Mouse (Mus musculus): Measurements from ENCODE around the gene Mfng.

Gene Mfng

DNA sequence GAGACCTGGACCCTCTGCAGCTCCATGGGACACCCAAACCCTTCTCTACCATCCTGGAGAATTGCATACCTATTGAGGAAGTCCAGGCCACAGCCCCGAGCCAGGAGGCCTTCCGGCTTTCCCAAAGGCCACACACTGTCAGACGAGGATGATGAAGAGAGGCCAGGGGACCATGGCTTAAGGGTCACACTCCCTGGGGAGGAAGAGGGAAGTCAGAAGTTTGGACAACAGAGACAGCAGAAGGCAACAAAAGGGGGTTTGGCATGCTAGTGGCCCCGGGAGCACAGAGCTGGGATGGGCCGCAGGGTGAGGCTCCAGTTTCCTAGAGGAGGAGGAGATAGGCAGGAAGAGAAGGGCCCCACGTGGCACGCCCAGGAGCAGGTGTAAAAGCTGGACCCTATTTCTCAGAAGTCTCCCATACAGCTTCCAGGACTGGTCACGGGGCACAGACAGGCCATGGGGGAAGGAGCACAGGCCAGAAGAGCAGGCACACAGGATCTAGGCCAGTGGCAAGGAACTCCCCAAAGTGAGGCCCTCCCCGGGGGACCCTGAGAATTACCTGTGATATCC is 14.1 kb upstream of the Mfng start:
- no peak for DNase-seq

DNA sequence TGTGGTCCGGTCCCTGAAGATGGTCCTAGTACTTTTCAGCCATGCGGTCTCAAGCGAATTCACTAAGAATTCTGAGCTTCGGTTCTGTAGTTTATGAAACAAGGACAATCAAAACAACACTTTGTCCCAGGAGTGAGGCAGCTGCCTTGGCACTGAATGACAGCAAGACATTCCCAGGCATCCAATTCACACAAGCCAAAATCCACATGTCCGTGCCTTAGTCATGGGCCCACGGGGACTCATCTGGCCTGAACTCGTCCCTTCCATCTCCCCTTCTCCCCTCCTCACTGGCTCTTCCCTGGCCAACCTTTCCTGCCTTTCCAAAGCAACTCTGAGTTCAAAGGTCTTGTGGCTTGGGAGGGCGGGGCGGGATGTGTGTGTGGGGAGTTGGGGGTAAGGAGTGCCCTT is 13.1 kb upstream of the Mfng start:
- no peak for DNase-seq

DNA sequence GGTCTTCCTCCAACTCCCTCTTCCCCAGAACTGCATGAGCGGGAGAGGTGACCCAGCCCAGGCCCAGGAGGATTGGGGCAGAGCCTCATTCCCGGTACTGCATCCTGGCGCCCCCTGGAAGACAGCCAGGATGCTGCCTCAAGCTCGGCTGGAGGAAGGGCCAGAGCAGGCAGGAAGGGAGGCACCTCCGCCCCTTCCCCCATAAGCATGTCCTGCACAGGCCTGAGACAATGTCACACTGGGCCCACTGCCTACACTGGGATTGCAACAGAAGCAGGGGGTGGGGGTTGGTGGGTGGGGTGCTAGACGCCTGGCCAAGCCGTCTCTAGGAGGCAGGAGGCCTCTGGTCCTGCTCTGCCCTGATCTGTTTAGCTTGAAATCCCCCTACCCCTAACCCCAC is 12.7 kb upstream of the Mfng start:
- no peak for DNase-seq

DNA sequence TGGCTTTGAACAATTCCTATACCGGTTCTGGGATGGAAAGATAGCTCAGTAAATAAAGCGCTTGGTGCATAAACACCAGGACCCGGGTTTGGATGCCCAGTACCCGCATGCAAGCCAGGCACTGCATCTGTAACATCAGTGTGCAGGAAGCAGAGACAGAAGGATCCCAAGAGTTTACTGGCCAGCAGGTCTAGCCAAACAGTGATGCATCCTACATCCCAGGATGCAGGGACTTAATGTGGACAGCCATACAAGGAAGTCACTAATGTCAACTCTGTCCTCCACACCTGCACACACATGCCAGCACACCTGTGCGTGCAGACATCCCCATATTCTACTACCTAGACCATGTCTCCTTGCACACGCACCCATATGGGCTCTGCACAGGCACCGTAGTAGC is 12.0 kb upstream of the Mfng start:
- DNase-seq = no peak

DNA sequence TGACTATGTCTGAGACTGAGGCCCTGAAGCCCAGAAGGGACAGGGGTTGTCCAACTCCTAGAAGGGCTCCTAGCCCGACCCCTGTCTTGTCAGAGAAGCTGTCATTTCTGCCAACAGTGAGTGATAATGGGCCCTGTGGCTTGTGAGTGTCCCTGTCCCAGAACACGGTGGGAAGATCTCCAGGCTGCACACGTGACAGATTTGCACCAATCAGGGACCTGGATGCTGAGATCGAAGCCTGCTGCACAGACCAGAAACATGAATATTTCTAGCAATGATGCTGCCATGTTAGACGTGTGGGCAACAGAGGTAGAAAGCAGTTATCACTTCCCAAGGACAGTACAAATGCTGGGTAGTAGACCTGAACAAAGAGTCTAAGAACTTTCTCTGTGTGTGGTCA is 11.2 kb upstream of the Mfng start:
- DNase-seq = no peak

- no peak for DNase-seq
Observed at GRCm38 (mm10) chr15:78782348-78783103, 9.3 kb upstream of the Mfng start.

GRCm38 (mm10) chr15:78780908-78781307 is 7.6 kb upstream of the Mfng start:
- DNase-seq = no peak

DNA sequence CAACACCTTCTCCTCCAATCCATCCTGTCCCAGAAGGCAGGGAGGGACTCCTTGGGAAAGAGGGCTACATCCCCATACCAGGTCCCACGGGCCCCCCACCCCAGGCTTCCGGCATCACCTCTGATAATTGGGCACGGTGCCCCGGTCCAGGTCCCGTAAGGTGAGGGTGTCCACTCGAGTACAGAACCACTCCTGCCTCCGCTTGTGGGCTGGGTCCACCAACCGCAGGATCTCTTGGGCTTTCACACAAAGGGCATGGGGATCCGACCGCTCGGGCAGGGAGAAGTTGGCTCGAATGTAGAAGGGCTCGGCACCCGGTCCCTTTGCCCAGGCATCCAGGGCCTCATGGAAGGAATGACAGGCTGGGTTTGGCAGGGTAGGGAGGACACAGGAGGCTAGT is 7.1 kb upstream of the Mfng start:
- no peak for DNase-seq

DNA sequence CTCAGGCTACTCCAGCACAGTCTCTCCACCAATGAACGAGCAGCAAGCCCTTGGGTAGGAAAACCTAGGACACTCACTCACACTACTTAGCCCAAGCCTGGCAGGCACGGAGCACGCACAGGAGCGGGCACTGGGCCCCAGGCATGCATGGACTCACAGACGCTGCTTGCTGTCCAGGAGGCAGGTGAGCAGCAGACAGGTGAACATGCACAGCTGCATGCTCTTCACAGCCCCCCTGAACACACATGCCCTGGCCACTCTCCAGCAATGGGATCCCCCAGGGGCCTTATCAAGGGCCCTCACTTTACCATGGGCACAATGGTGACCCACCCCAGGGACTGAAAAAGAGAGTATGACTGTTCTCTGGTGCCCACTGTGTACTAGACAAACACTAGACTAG is 6.4 kb upstream of the Mfng start:
- DNase-seq = no peak

- DNase-seq = no peak
Observed at GRCm38 (mm10) chr15:78779253-78779652, 6.0 kb upstream of the Mfng start.

- DNase-seq = peak; percentile 83
Observed at GRCm38 (mm10) chr15:78778077-78778870, 5.0 kb upstream of the Mfng start.

GRCm38 (mm10) chr15:78772856-78773255 is 419 bp downstream of the Mfng start:
- no peak for DNase-seq

DNA sequence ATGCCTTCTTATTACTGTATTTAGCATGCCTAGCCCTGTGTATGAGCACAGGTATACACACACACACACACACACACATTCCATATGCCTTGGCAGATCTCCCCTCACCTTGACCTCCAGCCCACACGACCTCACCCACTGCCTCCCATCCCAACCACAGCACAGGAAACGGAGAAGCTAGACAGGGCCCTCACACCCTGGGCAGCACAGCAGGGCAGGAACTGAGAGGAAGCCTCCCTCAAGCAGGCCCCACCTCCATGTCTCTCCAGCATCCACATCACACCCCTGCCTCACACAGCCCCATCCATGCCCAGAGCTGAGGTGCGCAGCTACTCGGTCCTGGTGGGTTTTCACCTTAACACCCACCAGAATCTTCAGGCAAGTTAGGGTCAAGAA is 909 bp downstream of the Mfng start:
- DNase-seq = no peak

DNA sequence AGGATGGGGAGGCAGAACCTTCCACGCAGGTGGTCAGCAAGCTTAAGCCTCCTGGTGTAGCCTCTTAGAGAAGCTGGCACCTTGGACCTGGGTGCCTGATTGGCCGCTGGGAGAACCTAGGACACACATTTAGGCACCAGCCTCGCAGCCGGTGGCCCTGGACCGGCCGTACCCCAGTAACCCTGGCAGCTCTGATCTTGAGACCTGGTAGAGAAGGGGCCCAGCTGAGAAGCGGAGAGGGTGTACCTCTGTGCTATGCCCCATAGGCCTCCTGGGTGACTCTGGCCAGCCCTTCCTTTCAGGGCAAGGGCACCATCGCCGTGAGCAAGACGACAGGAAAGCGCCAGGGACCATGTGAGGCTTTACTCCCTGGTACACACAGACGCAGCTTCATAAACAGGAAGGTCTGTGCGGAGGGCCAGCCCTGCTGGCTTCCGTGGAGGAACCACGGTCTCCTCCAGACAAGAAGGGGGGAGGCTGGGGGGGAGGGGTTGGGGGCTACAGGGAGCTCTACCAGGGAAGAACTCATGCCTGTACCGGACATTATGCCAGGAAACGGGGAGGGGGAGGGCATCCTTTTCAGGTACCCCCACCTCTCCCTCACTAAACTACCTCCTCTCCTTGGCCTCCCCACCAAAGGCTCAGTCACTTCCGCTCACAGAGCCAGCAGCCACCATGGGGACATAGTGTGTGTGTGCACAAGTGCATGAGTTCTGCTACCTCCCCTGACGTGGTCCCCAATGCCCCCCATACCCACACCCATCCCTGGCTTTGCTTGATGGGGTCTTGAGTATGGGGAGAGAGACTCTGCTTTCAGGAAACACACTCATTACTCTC is 1.5 kb downstream of the Mfng start:
- no peak for DNase-seq

DNA sequence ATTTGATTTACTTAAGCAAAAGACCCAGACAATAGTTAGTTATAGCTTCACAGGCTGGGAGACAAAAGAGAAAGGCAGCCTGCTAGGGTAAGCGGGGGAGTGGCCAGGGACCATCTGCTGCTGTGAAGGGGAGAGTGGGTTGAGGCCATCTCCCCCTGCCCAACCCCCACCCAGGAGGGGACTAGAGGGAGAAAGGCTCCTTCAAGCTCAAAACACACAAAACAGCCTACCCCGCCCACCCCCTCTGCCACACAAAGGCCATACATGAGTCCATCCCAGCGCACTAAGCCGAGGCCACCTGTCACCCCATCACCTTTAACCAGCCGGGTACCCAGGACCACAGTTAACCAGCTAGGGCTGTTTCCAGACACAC is 2.3 kb downstream of the Mfng start:
- no peak for DNase-seq

DNA sequence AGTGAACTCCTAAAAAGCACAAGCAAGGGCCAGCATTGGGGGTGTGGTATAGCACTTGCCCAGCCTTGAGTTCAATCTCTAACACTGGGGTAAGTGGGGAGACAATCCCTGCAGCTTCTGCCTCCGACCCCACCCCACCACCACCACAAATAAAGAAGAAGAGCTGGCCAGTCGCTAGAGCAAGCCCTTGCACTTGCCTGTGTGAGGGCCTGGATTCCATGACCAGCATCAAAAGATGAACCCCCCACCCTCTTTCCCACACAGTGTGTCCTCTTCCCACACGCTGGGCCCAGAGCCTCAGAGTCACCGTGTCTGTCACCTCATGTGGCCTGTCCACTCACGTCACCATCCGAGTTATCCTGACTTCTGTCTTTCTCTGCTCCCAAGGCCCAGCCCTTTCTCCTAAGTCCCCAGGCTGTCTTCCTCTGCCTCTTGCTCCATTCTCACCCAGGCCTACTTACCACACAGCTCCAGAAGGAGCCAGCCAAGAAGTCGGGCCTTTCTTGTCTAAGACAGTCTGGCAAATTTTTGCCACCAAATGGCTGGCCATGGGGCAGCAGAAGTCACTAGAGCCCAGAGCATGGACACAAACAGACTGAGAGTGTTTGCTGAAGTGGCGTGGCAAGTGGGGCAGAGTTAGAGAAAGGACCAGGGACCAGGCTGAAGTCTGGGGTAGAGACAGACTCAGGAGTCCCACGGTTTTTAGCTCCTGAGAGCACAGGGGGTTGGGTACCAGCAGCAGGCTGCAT is 2.9 kb downstream of the Mfng start:
- DNase-seq = no peak

DNA sequence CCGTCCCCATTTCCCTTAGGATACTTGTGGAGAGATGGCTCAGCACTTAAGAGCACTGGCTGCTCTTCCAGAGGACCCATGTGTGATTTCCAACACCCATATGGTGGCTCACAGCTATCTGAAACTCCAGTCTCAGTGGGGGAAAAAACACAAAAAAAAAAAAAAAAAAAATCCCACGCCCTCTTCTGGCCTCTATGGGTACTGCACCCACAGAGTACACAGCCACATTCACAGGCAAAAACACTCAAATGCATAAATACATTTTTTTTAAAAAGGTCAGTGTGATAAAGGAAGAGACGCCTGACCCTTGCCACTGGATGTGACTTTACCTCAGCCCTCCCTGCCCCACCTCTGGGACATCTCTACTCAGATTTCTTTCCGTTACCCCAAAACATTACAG is 4.2 kb downstream of the Mfng start:
- DNase-seq = no peak

DNA sequence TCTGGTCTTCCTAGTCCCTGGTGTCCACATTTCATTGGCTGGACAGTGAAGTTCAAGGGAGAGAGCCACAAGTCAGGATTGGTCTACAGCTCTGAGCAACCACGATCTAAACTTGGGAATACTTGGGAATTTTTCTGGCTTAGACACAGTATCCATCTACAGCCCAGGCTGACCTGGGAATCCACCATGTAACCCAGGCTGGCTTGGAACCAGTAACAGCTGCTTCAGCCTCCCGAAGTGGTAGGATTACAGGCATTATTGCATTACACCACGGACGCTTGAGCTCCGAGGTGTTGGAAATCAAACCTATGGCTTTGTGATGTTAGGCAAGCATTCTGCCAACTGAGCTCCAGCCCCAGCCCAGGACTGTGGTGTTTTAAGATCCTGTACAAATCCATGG is 9.6 kb downstream of the Mfng start:
- no peak for DNase-seq

GRCm38 (mm10) chr15:78763210-78763609 is 10.1 kb downstream of the Mfng start:
- DNase-seq = no peak

- no peak for DNase-seq
Observed at GRCm38 (mm10) chr15:78761112-78761511, 12.2 kb downstream of the Mfng start.

DNA sequence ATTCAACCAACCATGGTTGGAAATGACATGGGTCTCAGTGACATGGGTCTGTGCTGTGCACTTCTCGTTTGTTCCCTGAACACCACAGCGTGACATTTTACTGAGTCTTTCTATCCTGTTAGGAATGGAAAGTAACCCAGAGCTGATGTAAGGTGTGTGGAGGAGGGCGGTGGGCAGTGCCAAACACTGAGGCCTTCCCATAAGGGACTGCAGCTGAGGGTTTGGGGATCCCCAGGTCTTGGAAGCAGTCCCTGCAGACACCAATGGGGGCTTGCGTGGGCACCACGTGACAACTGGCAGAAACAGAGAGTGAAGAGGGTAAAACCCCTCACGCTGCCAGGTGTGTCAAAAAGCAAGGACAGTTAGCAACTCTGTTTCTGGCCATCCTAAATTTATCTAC is 15.1 kb downstream of the Mfng start:
- DNase-seq = no peak

GRCm38 (mm10) chr15:78755966-78756725 is 17.1 kb downstream of the Mfng start:
- no peak for DNase-seq

All from cerebellum, adult 9-11 months (tissue).